Mouse (Mus musculus) hindbrain, embryonic 12.5 days (tissue): ENCODE measurements around the gene Znrf4. TPM values are rescaled to one million over a fixed set of nuclear protein-coding genes. Genes with fewer than 3 reads are reported as not detected.

Experiments
- ATAC-seq: fragments of 200-750 bp; cut with Nextera tagmentation; 2 replicates; pipeline ENCODE4 v1.8.0; 2017; ENCODE audit warnings: moderate TSS enrichment; ENCODE audit not compliant: low FRiP score
- H3K27ac ChIP-seq: fragments of 300-500 bp; sonication (generic); 2 replicates; pipeline ENCODE4 v1.5.1; 2016; ENCODE audit warnings: mild to moderate bottlenecking
- H3K27me3 ChIP-seq: fragments of 300-500 bp; sonication (generic); 2 replicates; pipeline ENCODE4 v1.6.1; 2016; ENCODE audit warnings: mild to moderate bottlenecking
- H3K36me3 ChIP-seq: fragments of 300-500 bp; sonication (generic); 2 replicates; pipeline ENCODE4 v1.6.1; 2016; ENCODE audit warnings: mild to moderate bottlenecking
- H3K4me1 ChIP-seq: fragments of 300-500 bp; sonication (generic); 2 replicates; pipeline ENCODE4 v1.6.1; 2016
- H3K4me2 ChIP-seq: fragments of 300-500 bp; sonication (generic); replicated peaks from 2 replicates; pipeline ENCODE4 v1.6.1; 2016; ENCODE audit warnings: mild to moderate bottlenecking
- H3K4me3 ChIP-seq: fragments of 300-500 bp; sonication (generic); 2 replicates; pipeline ENCODE4 v1.5.1; 2016; ENCODE audit warnings: mild to moderate bottlenecking
- H3K9ac ChIP-seq: fragments of 300-500 bp; sonication (generic); 2 replicates; pipeline ENCODE4 v1.6.1; 2016; ENCODE audit warnings: mild to moderate bottlenecking, moderate library complexity
- H3K9me3 ChIP-seq: fragments of 300-500 bp; sonication (generic); replicated peaks from 2 replicates; pipeline ENCODE4 v1.6.1; 2016; ENCODE audit warnings: mild to moderate bottlenecking
- WGBS: fragments of 180-500 bp; shearing (Covaris S2); methylation state at CpG from one replicate; pipeline ENCODE4 v1.1.7; 2016; 5-methylcytosine and 5-hydroxymethylcytosine counted together
- polyA plus RNA-seq: library from polyadenylated mRNA; unstranded; fragments of >200 nt; fragmentation: Nextera tagmentation; extraction: Ambion mirVana; gene quantifications from 2 replicates; pipeline ENCODE4 v1.2.1, GENCODE M21; 2016

The Znrf4 gene
- polyA plus RNA-seq, 1 experiment from 2014 or later = not detected

- peak overlapping the region; percentile 93 for H3K27ac ChIP-seq
- WGBS = 23% methylated on average over 10 of the region's 10 CpGs
- peak overlapping the region; percentile 51 for H3K4me2 ChIP-seq
- peak overlapping the region; percentile 26 for H3K4me3 ChIP-seq
- peaks cover 12% of the 10 kb centered on the region; the same call in 1 of the 2 replicates for H3K27me3 ChIP-seq
- no peak for ATAC-seq
- H3K9me3 ChIP-seq = no peaks in the 10 kb centered on the region
- peaks cover 6% of the 10 kb centered on the region for H3K36me3 ChIP-seq
- H3K9ac ChIP-seq = peak overlapping the region; percentile 57
- peaks cover 93% of the 10 kb centered on the region for H3K4me1 ChIP-seq
These were observed 41.7 kb downstream of the Znrf4 start for GRCm38 (mm10) chr17:56470571-56470970.

- H3K4me1 ChIP-seq = peaks cover 96% of the 10 kb centered on the region
- H3K36me3 ChIP-seq = peaks cover 6% of the 10 kb centered on the region
- H3K4me3 ChIP-seq = peak overlapping the region; percentile 26
- H3K27ac ChIP-seq = peak overlapping the region; percentile 93
- WGBS = 4% methylated on average over 20 of the region's 26 CpGs
- peak overlapping the region; percentile 51 for H3K4me2 ChIP-seq
- peak overlapping the region; percentile 57 for H3K9ac ChIP-seq
- no peaks in the 10 kb centered on the region for H3K9me3 ChIP-seq
- peaks cover 12% of the 10 kb centered on the region; the same call in 1 of the 2 replicates for H3K27me3 ChIP-seq
- ATAC-seq = no peak
These were observed 42.2 kb downstream of the Znrf4 start for GRCm38 (mm10) chr17:56470001-56470436.

DNA sequence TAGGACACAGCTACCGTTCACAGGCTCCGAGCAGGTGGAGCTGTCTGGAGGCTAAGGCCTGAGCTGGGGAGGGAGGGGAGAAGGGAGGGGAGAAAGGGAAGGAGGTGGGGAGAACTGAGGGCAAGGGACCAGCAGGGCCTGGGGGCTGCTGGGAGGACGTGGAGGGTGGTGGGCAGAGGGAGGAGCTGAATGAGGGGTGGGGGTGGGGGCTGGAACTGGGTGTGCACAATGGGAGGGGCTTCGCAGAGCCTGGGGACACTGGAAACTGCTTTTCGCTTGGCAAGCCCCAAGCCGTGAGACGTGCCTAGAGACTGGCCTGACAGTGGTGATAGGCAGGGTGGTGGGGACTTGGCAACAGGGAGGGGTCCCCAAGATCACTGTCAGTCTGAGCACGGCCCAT is 43.0 kb downstream of the Znrf4 start:
- Histone ChIP-seq H3K4me2 (peak overlapping the region; percentile 51), H3K4me3 (0 out of 2 replicates have a peak overlapping the region, but pooled peaks have one; percentile 3), H3K9ac (no peak overlapping the region; the same call in 1 of the 2 replicates), H3K27me3 (peaks cover 10% of the 10 kb centered on the region; the same call in 1 of the 2 replicates), H3K27ac (peak overlapping the region; percentile 93), H3K9me3 (no peaks in the 10 kb centered on the region), H3K36me3 (peaks cover 6% of the 10 kb centered on the region), H3K4me1 (peaks cover 96% of the 10 kb centered on the region)
- ATAC-seq = 0 out of 2 replicates have a peak, but pooled peaks have one; percentile 5
- 19% methylated on average over 8 of the region's 8 CpGs for WGBS

GRCm38 (mm10) chr17:56468870-56469269 is 43.4 kb downstream of the Znrf4 start:
- Histone ChIP-seq H3K4me3 (peak overlapping the region; percentile 3; the same call in 1 of the 2 replicates), H3K27me3 (peaks cover 6% of the 10 kb centered on the region; the same call in 1 of the 2 replicates), H3K4me1 (peaks cover 95% of the 10 kb centered on the region), H3K36me3 (peaks cover 6% of the 10 kb centered on the region), H3K9me3 (no peaks in the 10 kb centered on the region), H3K4me2 (no peak overlapping the region; the same call in 1 of the 2 replicates), H3K9ac (no peak overlapping the region; the same call in 1 of the 2 replicates), H3K27ac (peak overlapping the region; percentile 93)
- 66% methylated on average over 7 of the region's 7 CpGs for WGBS
- no peak for ATAC-seq

DNA sequence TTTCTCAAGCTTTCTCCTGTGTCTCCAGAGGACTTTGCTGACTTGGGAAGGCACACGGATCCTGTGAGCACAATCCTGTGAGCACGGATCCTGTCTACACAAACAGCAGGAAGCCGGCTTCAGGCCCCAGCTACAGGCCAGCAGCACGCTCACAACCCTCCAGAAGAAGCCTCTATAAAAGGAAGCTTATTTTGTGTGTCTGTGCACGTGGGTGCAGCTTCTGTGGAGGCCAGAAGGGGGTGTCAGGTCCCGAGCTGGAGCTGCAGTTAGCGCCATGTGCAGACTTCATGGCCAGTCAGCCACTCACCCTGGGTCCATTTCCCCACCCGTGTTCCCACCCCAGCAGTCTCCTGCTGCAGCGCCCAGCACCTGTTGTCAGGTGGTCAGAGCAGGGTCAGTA is 43.9 kb downstream of the Znrf4 start:
- Histone ChIP-seq H3K9me3 (no peaks in the 10 kb centered on the region), H3K4me3 (0 out of 2 replicates have a peak overlapping the region, but pooled peaks have one; percentile 3), H3K9ac (0 out of 2 replicates have a peak overlapping the region, but pooled peaks have one; percentile 14), H3K27me3 (peaks cover 3% of the 10 kb centered on the region; the same call in 1 of the 2 replicates), H3K27ac (peak overlapping the region; percentile 93), H3K4me1 (peaks cover 95% of the 10 kb centered on the region), H3K36me3 (peaks cover 6% of the 10 kb centered on the region), H3K4me2 (no peak overlapping the region)
- 89% methylated on average over 9 of the region's 9 CpGs for WGBS
- no peak for ATAC-seq

DNA sequence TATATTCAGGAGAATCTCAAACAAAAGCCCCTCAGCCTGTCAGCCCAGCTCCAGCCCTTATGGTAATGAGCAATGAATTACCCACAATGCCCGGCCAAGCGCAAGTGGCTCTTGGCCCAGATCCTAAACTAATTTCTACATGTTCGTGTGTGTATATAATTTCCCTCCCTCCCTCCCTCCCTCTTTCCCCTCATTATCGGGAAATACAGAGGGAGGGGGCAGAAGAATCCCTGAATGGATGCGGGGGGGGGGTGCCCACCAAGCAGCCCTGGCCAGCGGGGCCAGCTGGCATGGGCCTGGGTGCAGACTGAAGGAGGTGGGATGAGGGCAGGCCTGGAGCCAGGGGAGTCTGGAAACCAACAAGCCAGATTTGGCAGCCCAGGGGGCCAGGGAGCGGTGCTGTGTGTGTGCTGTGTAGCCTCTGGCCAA is 44.8 kb downstream of the Znrf4 start:
- 19% methylated on average over 7 of the region's 7 CpGs for WGBS
- H3K27ac ChIP-seq = peak overlapping the region; percentile 93
- H3K4me1 ChIP-seq = peaks cover 94% of the 10 kb centered on the region
- peak; percentile 71 for ATAC-seq
- peaks cover 6% of the 10 kb centered on the region for H3K36me3 ChIP-seq
- H3K4me3 ChIP-seq = no peak overlapping the region
- peak overlapping the region; percentile 55 for H3K9ac ChIP-seq
- H3K4me2 ChIP-seq = peak overlapping the region; percentile 41
- H3K27me3 ChIP-seq = no peaks in the 10 kb centered on the region
- no peaks in the 10 kb centered on the region for H3K9me3 ChIP-seq

DNA sequence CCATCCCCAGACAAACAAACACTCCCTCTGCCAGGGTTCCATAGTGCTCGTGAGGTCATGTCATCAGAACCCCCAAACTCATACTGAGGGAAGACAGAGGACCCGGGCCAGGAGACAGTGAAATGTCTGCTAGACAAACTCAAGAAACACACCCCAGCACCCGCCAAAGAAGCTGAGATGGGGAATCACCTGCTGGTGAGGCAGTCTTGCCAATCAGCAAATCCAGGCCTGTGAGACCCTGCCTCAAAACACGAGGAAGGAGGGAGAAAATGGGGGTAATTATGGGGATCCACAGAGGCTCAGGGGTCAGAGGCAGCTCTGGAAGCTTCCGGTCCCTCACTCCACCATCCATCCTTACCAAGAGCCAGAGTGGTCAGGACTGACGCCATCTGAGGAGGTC is 45.5 kb downstream of the Znrf4 start:
- H3K9me3 ChIP-seq = no peaks in the 10 kb centered on the region
- no peak for ATAC-seq
- no peaks in the 10 kb centered on the region for H3K27me3 ChIP-seq
- H3K4me1 ChIP-seq = peaks cover 88% of the 10 kb centered on the region
- H3K27ac ChIP-seq = peak overlapping the region; percentile 93
- no peak overlapping the region for H3K4me3 ChIP-seq
- H3K36me3 ChIP-seq = peaks cover 6% of the 10 kb centered on the region
- peak overlapping the region; percentile 41 for H3K4me2 ChIP-seq
- H3K9ac ChIP-seq = peak overlapping the region; percentile 55; the same call in 1 of the 2 replicates
- 67% methylated on average over 6 of the region's 6 CpGs for WGBS

DNA sequence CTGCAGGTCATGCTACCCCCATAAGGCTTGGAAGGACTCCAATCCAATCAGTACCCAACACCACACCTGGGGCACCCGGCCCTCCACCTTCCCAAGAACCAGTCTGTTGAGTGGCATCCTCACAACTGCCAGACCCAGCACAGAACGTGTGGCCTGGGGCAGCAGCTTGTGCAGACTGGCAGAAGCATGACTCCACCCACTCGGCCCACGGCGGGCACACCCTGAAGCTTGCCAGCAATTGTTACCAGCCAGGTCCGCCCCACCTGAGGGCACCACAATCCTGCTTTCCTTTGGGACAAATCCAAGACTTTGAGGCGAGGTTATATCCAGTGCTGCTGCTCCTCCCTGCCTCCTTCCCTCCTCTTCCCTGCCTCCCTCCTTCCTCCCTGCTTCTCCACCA is 47.4 kb downstream of the Znrf4 start:
- Histone ChIP-seq H3K4me1 (peaks cover 88% of the 10 kb centered on the region), H3K27ac (no peak overlapping the region), H3K4me3 (no peak overlapping the region), H3K27me3 (no peaks in the 10 kb centered on the region), H3K9ac (no peak overlapping the region), H3K36me3 (peaks cover 7% of the 10 kb centered on the region), H3K4me2 (no peak overlapping the region), H3K9me3 (no peaks in the 10 kb centered on the region)
- ATAC-seq = no peak
- 79% methylated on average over 7 of the region's 7 CpGs for WGBS

GRCm38 (mm10) chr17:56464345-56464744 is 47.9 kb downstream of the Znrf4 start:
- ATAC-seq = no peak
- 83% methylated on average over 2 of the region's 2 CpGs for WGBS
- H3K9me3 ChIP-seq = no peaks in the 10 kb centered on the region
- H3K36me3 ChIP-seq = peaks cover 9% of the 10 kb centered on the region
- H3K9ac ChIP-seq = no peak overlapping the region
- H3K27ac ChIP-seq = no peak overlapping the region
- H3K4me2 ChIP-seq = no peak overlapping the region
- no peak overlapping the region for H3K4me3 ChIP-seq
- no peaks in the 10 kb centered on the region for H3K27me3 ChIP-seq
- H3K4me1 ChIP-seq = peaks cover 88% of the 10 kb centered on the region

- H3K36me3 ChIP-seq = peaks cover 4% of the 10 kb centered on the region
- no peak for ATAC-seq
- H3K27ac ChIP-seq = peak overlapping the region; percentile 95
- peaks cover 86% of the 10 kb centered on the region for H3K4me1 ChIP-seq
- H3K9me3 ChIP-seq = no peaks in the 10 kb centered on the region
- H3K4me3 ChIP-seq = no peak overlapping the region
- WGBS = 48% methylated on average over 1 of the region's 1 CpGs
- H3K27me3 ChIP-seq = no peaks in the 10 kb centered on the region
- peak overlapping the region; percentile 49; the same call in 1 of the 2 replicates for H3K9ac ChIP-seq
- peak overlapping the region; percentile 73 for H3K4me2 ChIP-seq
These were observed 48.7 kb downstream of the Znrf4 start for GRCm38 (mm10) chr17:56463500-56463899.

DNA sequence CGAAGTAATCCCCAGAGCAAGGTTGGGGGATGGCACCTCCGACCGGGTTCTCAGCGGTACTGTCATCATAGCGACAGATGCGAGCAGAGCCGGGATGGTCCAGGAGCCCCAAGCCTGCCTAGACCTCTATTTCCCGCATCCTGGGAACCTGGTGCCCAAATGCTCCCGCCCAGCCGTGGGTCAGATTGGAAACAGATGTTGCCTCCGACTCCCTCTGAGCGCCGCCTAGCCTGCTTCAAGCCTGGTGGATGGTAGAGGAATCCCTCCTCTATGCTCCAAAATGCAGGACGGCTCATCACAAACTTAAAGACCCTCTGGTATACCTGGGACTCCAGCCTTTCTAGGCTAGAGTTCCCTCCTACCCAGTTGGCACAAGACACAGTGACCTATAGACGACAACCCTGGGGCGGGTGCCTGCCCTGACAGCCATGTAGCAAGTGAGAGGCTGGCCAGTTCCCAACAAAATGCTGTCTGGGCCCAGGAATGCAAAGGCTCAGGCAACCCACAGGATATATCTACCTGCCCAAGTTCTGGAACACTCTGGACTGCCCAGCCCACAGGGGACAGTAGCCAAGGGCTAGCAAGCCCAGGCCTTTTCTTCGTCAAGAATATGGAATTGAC is 49.3 kb downstream of the Znrf4 start:
- Histone ChIP-seq H3K36me3 (0 out of 2 replicates have a peak, but pooled peaks cover 5% of the 10 kb centered on the region), H3K4me1 (peaks cover 81% of the 10 kb centered on the region), H3K27ac (peak overlapping the region; percentile 95), H3K4me2 (peak overlapping the region; percentile 73), H3K9ac (peak overlapping the region; percentile 49; the same call in 1 of the 2 replicates), H3K4me3 (peak overlapping the region; percentile 46), H3K27me3 (no peaks in the 10 kb centered on the region), H3K9me3 (no peaks in the 10 kb centered on the region)
- no peak for ATAC-seq
- 3% methylated on average over 17 of the region's 17 CpGs for WGBS

GRCm38 (mm10) chr17:56461771-56462743 is 50.2 kb downstream of the Znrf4 start:
- H3K27ac ChIP-seq = peak overlapping the region; percentile 95
- no peaks in the 10 kb centered on the region for H3K27me3 ChIP-seq
- peak overlapping the region; percentile 73 for H3K4me2 ChIP-seq
- WGBS = under 1% methylated on average over 77 of the region's 77 CpGs
- peaks cover 72% of the 10 kb centered on the region for H3K4me1 ChIP-seq
- no peaks in the 10 kb centered on the region for H3K9me3 ChIP-seq
- peaks cover 11% of the 10 kb centered on the region; the same call in 1 of the 2 replicates for H3K36me3 ChIP-seq
- H3K9ac ChIP-seq = peak overlapping the region; percentile 72
- H3K4me3 ChIP-seq = peak overlapping the region; percentile 46
- ATAC-seq = peak; percentile 93
